Mouse (Mus musculus) CD4-positive helper T cell, adult 2 months (primary cell): ENCODE data around the gene Tenm3.

Experiments
- DNase-seq: peaks from one replicate; pipeline ENCODE4 v3.0.0-alpha.2; 2012; ENCODE audit warnings: low read depth, missing footprints, low spot score

Gene Tenm3

DNA sequence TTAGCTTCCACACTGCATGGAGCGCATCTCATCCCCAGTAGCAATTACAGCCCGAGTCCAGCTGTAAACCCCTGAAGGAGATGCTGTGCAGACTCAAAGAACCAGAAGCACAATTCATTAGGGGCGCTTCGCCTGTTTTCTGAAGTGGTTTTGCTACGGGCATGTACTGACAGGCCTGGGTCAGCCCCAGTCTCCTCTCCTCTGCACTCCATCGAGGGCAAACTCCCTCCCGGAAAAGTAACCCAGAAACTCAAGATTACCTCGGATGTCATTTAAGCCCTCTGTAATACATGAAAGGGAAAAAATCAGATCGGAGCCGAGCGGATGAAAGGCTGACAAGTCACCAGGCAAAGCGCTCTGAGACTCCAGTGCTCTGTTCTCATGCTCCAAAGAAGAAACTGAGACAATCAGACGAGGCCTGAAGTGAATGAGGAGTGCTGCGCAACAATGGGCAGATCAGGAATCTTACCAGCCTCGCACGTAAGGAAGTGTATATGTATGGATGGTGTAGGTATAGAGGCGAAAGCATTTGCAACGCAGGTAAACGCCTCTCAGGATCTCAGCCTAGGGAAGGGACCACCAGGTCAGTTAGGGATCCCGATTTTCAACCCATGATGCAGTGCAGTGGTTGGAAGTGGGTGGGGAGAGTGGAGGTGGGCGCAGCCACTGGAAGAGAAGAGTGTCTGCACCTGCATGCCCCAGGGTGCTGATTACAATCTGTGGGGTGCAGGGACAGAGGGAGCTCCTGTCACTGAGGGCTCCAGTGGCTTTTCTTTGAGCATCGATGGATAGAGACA, 387.2 kb downstream of the Tenm3 start:
- DNase-seq: no peak

DNA sequence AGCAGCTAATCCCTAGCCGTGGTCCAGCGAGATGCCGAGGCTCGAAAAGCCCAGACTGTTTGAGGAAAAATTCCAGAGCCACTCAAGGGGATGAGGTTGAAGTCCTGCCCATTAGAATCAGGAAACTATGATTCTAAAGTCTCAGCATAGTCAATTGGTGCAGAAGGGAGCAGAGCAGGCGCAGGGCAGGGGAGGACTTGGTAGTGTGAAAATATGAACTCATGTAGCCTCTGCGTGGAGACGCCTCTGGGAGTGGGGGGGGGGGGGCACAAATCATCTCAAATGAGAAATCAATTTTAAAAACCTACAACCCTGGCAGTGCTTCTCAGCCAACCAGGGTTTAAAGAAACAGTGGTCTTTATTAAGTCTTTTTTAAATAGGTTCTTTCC, 392.5 kb downstream of the Tenm3 start:
- DNase-seq: no peak

DNA sequence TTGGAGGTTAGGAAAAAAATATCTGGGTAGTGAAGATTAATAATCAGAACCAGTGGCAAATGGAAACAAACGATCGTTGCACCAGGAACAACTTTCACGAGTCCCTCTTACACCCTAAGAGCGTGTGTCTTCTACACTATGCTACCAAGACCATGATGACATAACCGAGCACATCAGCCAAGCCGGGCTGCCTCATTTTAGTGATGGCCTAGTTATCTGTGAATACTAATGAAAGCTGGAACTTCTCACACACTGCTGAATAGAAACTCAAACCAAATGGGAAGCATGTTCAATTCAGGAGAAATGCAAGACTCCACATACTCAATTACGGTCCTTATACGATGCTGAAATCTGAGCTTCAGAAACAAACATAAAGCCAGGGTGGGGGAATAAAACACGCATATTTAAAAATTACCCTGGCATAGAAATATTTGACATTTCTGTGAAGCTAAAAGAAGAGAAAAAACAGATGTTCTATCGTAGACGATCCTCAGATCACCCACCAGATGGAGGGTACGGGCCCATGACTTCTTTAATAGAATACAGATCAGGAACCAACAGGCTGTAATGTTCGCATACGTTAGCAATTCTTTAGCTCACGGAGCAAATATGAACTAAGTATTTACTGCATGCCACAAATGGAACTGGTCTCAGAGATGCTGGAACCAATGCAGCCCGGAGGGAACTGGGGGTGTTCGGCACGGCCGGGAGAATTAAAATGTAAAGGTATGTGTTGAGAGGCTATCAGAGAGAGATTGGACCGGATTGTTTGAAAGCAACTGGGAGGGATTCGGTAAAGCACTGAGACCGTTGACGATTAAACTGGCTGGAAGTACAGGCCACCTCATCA, 393.1 kb downstream of the Tenm3 start:
- DNase-seq: no peak

DNA sequence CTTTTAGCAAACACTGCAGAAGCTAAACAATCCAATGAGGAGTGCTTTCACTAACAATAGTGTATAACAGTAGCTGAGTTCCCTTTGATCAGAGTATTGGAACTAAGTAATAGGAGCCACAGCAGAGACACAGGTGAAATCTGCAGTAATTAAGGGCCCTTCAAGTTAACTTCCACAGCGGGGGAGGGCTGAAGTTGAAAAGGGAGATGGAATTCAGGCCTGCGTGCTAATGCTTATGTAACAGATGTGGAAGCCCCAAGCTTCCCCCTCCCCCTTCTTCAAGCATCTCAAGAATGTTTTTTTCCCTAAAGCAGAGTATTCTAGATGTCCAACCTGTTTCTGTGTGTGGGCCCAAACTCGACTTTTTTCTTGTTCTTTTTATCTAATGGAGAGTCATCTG, 394.1 kb downstream of the Tenm3 start:
- DNase-seq: no peak

DNA sequence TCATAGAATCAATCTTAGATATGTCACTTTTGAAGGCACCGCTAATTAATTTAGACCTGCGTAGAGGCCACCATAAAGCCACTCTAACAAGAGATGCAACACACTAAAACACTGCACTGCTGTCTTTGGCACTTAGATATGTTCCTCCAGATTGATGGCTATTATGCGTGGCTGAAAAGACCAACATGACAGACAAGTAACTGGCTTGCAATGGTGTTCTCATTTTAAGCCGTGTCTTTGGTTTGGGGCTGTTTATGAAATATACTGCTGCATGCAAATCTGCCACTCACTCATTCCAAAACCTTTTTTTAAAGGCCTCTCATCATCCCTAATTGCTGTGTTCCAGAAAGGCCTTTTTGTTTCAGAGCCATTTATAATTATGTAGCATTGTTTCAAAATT, 398.1 kb downstream of the Tenm3 start:
- DNase-seq: no peak

DNA sequence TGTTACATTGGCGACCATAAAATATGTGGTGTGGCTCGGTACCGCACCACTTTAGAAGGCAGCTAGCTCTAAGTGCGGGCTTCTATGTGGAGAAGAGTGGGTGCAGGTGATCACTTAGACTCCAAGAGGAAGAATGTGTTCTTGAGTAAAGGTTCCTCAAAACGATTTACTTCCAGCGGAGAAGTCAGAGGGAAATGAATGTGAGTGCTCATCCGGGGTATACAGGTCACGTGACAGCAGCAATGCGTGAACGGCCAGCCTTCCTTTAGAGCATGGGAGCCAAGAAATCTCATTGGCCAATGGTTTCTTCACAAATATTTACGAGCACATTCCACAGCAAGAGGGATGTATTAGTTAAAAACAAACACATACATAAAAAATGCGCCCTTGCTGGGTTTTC, 404.3 kb downstream of the Tenm3 start:
- DNase-seq: no peak

DNA sequence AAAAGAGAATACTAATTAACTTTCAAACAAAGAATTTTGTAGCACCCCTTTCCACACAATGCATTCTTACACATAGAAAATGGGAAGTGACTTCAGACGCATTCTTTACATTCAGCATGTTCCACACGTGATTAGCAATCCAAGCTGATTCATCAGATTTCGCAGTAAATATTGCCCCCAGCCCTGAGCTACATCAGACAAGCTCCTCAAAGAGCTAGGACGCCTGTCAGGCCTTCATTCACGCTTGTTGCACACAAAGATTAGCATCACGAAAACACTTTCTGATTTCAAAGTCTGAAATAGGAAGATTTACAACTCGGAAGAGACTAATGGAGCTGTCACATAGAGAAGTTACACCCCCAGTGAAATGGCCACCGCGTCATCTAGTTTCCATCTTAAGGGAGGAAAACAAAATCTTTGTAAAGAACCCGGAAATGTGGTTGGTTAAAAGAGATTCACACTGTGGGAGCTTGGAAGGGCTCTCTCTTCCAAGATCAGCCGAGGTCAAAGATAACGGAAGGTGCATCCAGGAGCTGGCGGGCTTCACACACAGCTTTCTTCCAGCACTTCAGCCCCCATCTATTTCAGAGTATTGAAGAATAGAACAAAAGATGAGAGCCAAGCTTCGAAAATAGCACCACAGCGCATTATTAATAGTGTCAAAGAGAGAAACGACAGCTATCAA, 406.1 kb downstream of the Tenm3 start:
- DNase-seq: no peak

DNA sequence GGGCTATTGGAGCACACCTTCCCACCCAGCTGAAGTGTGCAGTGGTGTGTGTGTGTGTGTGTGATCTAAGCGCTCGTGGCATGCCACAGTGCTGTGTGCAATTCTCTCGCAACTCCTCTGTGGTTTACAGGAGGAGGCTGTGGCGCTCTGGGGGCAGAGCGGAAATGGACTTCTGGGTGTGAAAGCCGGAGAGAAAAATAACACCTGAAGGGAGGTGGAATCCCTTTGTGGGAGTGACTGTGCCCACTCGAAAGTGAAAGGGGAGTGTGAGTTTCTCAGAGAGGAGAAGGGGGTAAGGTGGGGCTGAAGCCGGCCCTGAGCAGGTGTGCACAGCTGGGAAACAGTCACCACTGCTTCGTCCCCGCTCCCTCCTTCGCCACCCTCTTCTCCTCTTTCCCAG, 418.6 kb downstream of the Tenm3 start:
- DNase-seq: peak; percentile 34

DNA sequence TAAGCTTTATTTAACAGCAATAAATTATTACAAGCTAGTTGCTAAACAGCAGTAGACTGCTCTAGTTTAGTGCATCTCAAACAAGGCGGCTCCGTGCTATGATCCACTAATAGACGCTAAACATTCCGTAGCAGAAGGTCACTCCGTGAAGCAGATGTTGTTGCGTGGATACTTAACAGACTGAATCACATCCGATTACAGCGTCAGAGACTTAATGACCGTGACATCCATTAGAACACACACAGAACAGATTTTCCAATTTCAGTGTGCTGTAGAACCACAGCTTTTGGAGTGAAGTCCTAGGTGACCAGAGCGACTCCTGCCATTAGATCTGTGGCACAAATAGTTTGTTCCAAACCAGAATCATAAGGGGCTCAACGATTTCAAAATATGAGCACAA, 426.0 kb downstream of the Tenm3 start:
- DNase-seq: no peak

DNA sequence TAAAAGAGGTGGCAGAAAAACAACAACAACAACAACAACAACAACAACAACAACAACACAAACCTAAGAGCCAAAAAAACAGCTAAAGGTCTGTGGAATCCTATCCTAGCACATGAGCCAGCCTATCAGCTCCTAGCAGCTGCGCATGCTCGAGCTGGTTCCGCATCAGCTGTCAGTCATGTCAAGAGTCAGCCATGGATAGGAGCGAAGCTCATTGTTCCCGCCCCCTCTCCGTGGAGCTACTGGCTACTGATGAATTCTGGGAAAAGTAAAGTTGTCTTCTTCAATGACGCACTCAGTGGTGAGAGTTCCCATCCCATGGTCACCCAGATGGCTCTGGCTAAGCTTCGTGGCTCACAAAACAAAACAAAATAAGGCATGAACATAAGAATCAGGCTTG, 432.8 kb downstream of the Tenm3 start:
- no peak for DNase-seq

DNA sequence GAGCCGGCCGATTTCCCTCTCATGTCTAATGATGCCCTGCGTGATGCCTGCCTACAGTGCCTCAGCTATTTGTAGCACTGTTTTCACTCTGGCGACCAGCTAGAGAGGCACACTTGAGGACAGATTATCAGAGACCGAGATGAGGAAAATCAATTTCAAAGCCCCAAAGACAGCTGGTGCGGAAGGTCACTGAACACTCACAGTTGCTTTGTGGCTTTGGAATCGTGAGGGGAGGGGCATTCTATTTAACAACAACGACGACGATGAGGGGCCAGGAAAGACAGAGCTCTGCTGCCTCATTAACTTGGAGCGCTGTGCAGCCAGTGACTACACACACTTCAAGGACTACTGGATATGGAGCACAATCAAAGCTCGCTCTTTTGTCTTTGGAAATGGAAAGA, 443.2 kb downstream of the Tenm3 start:
- no peak for DNase-seq

DNA sequence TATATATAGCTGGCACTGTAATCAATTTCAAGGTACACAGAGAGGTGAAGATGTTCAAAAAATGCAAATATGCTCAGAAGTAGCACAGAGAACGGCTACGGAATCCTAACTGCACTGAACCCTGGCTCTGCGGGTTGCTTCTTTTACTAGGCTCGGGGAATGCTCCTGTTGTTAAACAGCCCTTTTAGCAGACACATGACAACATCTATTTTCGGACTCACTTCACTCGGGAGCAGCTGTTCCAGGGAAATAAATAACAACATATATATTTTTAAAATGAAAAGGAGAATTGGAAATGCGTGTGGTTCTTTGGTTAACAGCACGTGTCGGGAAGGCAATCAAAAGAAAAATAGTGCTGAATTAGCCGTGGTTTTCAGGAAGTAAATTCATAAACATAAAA, 457.9 kb downstream of the Tenm3 start:
- DNase-seq: no peak

DNA sequence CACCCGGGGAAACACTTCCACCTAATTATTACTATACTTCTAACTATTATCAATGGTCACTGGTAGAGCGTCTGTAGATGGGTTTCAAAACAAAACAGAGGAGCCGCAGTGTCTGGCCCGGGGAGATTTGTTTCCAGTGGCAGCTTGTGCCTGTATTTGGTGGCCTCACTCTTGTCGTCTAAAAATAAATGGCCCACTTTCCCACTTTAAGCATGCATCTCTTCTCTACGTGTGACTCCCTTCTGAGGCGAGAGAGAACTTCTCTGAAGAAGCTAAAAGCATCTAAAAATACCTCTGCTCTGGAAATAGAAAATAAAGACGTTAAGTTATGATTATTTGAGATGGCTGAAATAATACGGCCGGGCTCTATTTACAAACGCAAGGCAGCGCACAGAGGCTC, 463.7 kb downstream of the Tenm3 start:
- DNase-seq: no peak

DNA sequence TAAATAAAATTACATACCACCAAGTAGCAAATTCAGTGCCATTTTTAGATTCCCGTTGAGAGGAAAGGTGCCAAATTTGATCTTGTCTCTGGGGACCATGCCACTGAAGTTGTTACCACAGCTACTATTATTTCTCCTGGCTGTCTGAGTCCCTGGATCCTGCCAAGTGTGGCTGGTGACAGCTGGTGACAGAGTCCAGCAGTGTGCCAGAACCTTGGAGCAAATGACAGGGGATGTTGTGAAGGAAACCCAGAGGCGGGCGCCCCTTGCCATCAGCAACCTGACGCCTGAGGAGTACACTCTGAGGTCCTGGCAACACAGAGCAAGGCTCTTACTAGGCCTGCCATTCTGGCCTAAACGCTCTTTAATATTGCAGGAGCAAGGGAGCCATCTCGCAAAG, 467.0 kb downstream of the Tenm3 start:
- DNase-seq: no peak

DNA sequence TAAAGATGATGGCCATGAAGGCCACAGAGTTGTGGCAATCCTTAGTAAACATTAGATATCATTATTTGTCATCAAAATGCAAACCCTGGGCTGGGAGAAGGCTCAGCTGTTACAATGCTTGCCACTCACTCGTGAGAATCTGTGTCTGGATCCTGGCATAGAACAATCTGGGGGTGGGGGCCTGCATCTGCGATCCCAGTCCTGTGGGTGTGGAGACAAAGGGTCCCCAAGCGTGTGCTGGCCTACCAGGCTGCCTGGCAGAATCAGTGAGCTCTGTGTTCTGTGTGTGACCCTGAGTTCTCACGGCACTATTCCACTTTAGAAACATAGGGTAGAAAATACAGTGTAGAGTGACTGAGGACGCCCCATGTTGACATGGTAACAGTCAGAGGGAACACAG, 468.6 kb downstream of the Tenm3 start:
- DNase-seq: no peak

DNA sequence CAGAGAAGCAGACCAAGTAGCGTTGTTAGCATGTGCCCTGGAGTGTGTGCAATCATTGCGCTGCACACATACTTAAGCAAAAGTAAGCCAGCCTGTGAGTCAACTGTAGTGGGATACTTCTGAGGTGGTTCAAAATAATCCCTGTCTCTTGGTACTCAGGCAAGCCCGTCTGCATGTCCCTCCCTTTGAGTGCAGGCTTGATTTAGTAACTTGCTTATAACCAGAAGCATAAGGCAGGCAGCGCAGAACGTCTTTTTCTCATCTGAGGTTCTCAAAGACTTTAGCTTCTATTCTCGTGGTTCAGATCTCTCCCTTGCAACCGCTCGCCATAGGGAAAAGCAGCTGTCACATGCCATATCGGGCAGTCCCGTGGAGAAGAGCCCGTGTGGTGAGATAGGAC, 470.3 kb downstream of the Tenm3 start:
- no peak for DNase-seq

DNA sequence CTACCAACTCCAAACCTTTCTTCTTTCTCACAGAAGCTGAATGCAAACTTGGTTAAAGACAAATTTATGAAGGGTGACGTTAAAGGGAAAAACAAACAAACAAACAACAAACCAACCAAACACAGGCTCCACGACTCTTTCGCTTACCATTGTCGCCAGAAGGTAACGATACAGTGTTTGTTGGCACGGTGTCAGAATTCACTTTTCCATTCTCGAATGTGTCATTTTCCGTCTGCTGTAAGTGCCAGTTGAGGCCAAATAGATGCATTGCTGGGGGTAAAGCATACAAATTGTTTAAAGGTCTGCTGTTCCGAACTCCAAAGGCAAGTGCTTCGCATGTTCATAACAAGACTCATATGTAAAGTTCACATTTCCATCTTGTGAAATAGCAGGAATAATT, 476.6 kb downstream of the Tenm3 start:
- no peak for DNase-seq

DNA sequence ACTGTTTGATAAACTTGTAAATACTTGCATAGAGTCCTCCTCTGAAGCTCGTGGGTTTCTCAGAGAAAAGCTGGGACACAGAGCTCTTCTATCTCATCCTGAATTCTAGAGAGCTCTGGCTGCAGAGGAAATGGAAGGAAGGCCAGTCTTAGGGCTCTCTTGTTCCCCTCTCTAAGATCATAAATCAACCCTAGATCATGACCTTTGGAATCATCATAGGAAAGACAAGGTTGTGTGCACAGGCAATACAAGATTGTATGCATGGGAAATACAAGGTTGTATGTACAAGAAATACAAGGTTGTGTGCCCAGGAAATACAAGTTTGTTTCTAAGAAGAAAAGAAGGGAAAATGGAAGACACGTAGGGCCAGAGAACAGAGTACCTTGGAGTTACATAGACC, 486.9 kb downstream of the Tenm3 start:
- DNase-seq: no peak

DNA sequence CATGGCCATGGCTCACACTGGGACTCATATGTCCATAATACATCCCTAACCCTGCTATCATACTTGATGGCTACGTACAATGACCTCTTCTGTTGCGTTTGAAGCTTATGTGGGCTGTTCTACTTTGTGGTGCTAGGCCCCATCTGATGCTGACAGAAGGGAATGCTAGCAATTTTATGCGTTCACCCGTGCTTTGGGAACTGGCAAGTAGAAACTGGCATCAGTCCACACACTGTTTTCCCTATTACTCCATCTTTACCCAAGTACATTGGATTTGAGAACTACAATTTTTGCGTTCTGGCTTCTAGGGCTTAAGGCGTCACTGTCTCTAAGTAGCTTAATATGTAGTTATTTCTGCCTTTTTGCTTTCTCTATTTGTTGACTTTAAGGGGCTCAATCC, 490.3 kb downstream of the Tenm3 start:
- no peak for DNase-seq

DNA sequence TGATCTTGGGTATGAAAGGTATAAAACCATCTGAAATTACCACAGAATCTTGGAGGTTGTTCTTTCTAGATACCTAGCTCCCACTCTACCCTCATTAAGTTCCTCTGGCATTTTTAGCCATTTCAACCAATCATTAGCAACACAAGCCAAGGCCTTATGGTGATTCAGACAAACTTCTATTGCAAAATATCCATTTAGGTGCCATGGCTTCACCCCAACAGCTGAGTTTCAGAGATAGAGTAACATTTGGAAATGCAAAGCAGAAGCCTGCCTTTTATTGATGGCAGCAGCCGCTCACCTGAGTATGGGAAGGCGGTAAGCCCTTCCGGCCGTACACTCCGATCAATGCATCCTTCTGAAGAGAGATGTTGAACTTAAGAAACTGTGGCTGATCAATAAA, 494.9 kb downstream of the Tenm3 start:
- DNase-seq: no peak

DNA sequence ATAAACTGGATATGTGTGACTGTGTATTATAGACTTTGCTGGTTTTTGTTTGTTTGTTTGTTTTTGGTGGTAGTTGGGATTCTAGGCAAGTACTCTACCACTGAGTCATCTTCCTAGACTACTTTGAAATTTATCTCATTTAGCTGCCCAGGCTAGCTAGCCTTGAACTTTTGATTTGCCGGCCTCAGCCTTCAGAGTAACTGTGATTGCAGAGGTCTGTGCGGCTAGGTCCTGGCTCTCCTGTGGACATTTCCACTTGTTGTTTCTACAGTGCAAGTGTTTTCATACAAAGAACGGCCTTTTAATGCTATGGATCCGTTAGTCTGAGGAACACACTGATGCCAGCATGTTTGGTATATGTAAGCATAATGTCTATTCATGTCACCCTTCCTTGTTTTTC, 495.4 kb downstream of the Tenm3 start:
- no peak for DNase-seq

DNA sequence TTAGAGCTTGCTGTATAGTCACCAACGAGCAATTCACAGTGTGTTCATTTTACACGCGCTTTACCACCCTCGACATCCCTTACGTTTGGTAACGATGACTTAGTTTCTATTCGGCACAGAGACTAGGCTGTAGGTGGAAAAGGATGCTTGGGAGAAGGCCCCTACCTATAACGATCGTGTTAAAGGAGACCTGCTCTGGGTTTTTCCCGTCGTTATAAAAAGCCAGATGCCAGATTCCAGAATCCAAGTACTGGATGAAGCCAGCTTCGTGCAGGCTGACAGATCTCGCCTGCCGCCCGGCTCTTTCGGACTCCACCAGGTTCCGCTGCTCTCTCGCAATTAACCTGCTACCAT, 500.7 kb downstream of the Tenm3 start:
- no peak for DNase-seq
